Mouse (Mus musculus) ES-Bruce4 (cell line): Measurements from ENCODE around the gene Fam19a5. TPM values are rescaled to one million over a fixed set of nuclear protein-coding genes. Genes with fewer than 3 reads are reported as not detected.

ENCODE experiments used
- H3K27ac ChIP-seq: 2 replicates; pipeline ENCODE4 v1.5.1; 2012; ENCODE audit warnings: low read length, inconsistent platforms; ENCODE audit not compliant: insufficient read depth
- H3K27me3 ChIP-seq: 2 replicates; pipeline ENCODE4 v1.6.1; 2012; ENCODE audit warnings: mild to moderate bottlenecking, low read length, inconsistent platforms; ENCODE audit not compliant: control insufficient read depth, poor library complexity, insufficient read depth, severe bottlenecking
- H3K36me3 ChIP-seq: 2 replicates; pipeline ENCODE4 v1.6.1; 2012; ENCODE audit warnings: inconsistent platforms, mild to moderate bottlenecking, low read length, moderate library complexity; ENCODE audit not compliant: control insufficient read depth, poor library complexity, insufficient read depth, severe bottlenecking
- H3K4me1 ChIP-seq: one replicate; pipeline ENCODE4 v1.8.1; 2011; ENCODE audit warnings: low read length; ENCODE audit not compliant: control insufficient read depth, insufficient read depth
- H3K4me3 ChIP-seq: 2 replicates; pipeline ENCODE4 v1.5.1; 2011; ENCODE audit warnings: low read depth, mild to moderate bottlenecking, low read length
- H3K9ac ChIP-seq: 2 replicates; pipeline ENCODE4 v1.6.1; 2012; ENCODE audit warnings: low read depth, mild to moderate bottlenecking, inconsistent platforms; ENCODE audit not compliant: poor library complexity, severe bottlenecking
- H3K9me3 ChIP-seq: replicated peaks from 2 replicates; pipeline ENCODE4 v1.6.1; 2012; ENCODE audit warnings: mild to moderate bottlenecking, low read length, inconsistent platforms; ENCODE audit not compliant: control insufficient read depth, poor library complexity, insufficient read depth, severe bottlenecking
- CTCF ChIP-seq: IDR thresholded peaks from one replicate; pipeline ENCODE4 v1.8.1; 2011; ENCODE audit warnings: low read depth, low read length
- EP300 ChIP-seq: IDR thresholded peaks from 2 replicates; pipeline ENCODE4 v1.6.1; 2011; ENCODE audit warnings: low read depth, low read length; ENCODE audit not compliant: insufficient read depth
- POLR2A ChIP-seq: IDR thresholded peaks from one replicate; pipeline ENCODE4 v1.8.1; 2011; ENCODE audit warnings: low read length; ENCODE audit not compliant: insufficient read depth
- polyA plus RNA-seq: library from polyadenylated mRNA; stranded (reverse); fragments of >200 nt; gene quantifications from 2 replicates; pipeline ENCODE4 v1.2.4, GENCODE M21; 2011; ENCODE audit warnings: low read depth; ENCODE audit not compliant: missing spikeins, insufficient read depth, insufficient read length

Gene Fam19a5
- polyA plus RNA-seq, 1 experiment, result 3.2 TPM

DNA sequence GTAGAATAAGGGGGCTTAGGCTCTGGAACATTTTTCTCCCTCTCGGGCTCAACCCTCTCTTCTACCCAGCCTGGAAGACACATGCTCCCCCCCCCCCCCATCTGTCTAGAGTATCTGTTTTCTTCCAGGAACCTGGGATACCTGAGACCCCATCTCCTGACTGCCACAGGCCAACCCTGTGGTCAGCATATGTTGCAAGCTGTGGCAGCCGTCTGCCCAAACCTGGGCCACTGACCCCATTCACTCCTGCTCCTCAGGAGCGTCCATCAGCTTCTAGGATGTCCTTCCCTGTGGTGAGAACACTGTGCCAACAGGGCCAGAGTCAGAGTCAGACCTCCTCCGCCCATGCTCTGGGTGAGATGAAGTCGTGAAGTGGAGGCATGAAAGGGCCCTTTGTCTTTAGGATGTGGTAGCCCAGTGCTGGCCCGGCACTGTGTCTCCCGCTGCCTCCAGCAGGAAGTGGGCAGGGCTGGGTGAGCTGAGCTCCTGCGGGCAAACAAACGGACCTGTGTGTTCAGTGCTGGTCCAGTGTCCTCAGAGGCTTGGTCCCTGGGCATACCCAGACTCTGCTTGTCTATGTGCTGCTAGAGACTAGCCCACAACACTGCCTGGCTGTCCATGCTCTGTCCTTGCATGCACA, 171.1 kb downstream of the Fam19a5 start:
- no peaks in the 10 kb centered on the region for H3K9me3 ChIP-seq
- no peak for TF ChIP-seq POLR2A
- TF ChIP-seq EP300, result no peak
- H3K4me1 ChIP-seq, result no peaks in the 10 kb centered on the region
- H3K27me3 ChIP-seq, result no peaks in the 10 kb centered on the region
- no peak overlapping the region for H3K4me3 ChIP-seq
- H3K36me3 ChIP-seq, result no peaks in the 10 kb centered on the region
- no peak overlapping the region for H3K9ac ChIP-seq
- no peak overlapping the region for H3K27ac ChIP-seq

DNA sequence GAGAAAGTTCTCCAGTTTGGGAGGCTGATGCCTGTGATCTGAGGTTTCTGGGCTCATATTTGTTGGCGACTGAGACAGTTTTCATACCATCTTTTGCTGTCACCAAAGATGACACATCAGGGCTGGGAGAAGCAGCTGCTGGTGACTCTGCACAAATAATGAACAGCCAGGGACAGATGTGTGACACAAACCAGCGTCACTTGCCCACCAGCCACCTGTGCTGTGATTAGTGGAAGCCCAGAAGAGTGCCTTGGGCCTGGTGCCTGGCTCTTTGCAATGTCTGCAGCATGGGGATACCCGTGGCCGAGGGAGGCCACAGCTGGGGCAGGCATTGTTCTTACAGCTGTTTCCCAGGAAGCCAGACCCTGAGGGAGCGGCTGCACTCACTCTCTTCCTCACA, 173.0 kb downstream of the Fam19a5 start:
- no peak for TF ChIP-seq POLR2A
- TF ChIP-seq CTCF, result no peak
- TF ChIP-seq EP300, result no peak
- H3K36me3 ChIP-seq, result no peaks in the 10 kb centered on the region
- H3K9ac ChIP-seq, result no peak overlapping the region
- no peaks in the 10 kb centered on the region for H3K27me3 ChIP-seq
- H3K4me1 ChIP-seq, result no peaks in the 10 kb centered on the region
- H3K9me3 ChIP-seq, result no peaks in the 10 kb centered on the region
- no peak overlapping the region for H3K4me3 ChIP-seq
- H3K27ac ChIP-seq, result no peak overlapping the region

GRCm38 (mm10) chr15:87723455-87723986, 179.4 kb downstream of the Fam19a5 start:
- no peaks in the 10 kb centered on the region for H3K4me1 ChIP-seq
- no peaks in the 10 kb centered on the region for H3K27me3 ChIP-seq
- no peak overlapping the region for H3K27ac ChIP-seq
- no peak overlapping the region for H3K9ac ChIP-seq
- no peak overlapping the region for H3K4me3 ChIP-seq
- no peak for TF ChIP-seq EP300
- TF ChIP-seq POLR2A, result no peak
- TF ChIP-seq CTCF, result no peak
- H3K9me3 ChIP-seq, result no peaks in the 10 kb centered on the region
- no peaks in the 10 kb centered on the region for H3K36me3 ChIP-seq

DNA sequence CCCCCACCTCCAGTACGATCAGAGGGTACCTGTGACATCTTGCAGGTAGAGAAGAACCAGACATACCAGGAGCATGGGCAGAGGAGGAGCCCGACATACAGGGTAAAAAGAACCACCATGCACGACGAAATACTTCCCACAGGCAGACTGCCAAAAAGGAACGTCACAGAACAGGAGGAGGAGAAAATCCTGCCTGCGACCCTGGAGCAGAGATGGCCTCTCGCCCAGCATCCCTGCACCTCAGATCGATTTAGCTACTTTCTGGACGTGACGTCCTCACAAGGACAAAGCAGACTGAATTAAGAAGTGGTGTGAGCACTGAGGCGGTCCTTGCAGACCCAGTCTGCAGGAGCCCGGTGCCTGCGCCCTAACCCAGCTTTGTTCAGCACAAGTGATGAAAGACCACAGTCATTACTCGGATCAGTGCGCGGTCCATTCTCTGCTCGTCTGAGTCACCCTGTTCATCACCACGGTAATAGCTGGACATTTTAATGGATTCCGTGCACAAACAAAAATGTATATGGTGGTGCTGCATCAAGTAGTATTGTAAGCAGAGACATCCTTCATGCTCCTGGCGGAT, 182.6 kb downstream of the Fam19a5 start:
- H3K9ac ChIP-seq, result no peak overlapping the region
- no peaks in the 10 kb centered on the region for H3K36me3 ChIP-seq
- H3K27ac ChIP-seq, result no peak overlapping the region
- no peaks in the 10 kb centered on the region for H3K9me3 ChIP-seq
- no peak overlapping the region for H3K4me3 ChIP-seq
- H3K27me3 ChIP-seq, result no peaks in the 10 kb centered on the region
- TF ChIP-seq EP300 (no peak), POLR2A (no peak), CTCF (no peak)
- H3K4me1 ChIP-seq, result no peaks in the 10 kb centered on the region

DNA sequence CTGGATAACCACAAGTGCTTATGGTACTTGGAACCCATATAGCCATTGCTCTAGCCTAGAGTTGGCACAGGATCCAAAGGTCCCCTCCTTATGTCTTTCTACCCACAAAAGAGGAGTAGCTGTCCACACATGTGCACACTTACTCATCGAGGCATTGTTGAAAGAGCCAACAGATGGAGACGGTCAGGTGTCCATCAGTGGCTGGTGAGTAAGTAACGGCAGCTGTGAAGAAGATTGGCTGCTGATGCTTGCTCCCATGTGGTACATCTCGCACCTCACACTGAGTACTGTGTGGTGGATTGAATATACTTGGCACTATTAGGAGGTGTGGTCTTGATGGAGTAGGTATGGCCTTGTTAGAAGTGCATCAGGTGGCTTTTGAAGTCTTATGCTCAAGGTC, 192.2 kb downstream of the Fam19a5 start:
- TF ChIP-seq EP300 (no peak), POLR2A (no peak), CTCF (no peak)
- Histone ChIP-seq H3K27me3 (no peaks in the 10 kb centered on the region), H3K4me3 (no peak overlapping the region), H3K36me3 (no peaks in the 10 kb centered on the region), H3K4me1 (no peaks in the 10 kb centered on the region), H3K27ac (no peak overlapping the region), H3K9ac (no peak overlapping the region), H3K9me3 (no peaks in the 10 kb centered on the region)

DNA sequence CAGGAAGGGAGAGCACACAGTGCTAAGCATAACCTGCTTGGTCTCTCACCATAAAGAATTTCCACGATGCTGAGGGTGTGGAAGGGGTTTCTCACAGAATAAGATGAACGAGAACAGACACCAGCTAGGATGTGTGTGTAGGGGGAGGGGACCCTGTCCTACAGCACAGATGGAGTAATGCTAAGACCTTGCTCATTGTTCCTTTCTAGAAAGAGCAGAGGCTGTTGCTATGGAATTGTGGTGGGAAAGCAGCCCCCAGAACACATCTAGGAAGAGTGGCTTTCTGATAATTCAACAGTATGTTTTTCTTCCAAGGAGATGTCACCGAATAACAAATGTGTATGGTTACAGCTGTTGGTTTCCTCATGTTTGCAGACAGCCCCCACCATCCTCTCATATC, 211.4 kb downstream of the Fam19a5 start:
- Histone ChIP-seq H3K27ac (no peak overlapping the region), H3K36me3 (no peaks in the 10 kb centered on the region), H3K9me3 (no peaks in the 10 kb centered on the region; the same call in 1 of the 2 replicates), H3K27me3 (no peaks in the 10 kb centered on the region), H3K4me1 (no peaks in the 10 kb centered on the region), H3K4me3 (no peak overlapping the region), H3K9ac (no peak overlapping the region)
- TF ChIP-seq POLR2A, result no peak
- no peak for TF ChIP-seq EP300
- no peak for TF ChIP-seq CTCF
